In the genomic region with DNA sequence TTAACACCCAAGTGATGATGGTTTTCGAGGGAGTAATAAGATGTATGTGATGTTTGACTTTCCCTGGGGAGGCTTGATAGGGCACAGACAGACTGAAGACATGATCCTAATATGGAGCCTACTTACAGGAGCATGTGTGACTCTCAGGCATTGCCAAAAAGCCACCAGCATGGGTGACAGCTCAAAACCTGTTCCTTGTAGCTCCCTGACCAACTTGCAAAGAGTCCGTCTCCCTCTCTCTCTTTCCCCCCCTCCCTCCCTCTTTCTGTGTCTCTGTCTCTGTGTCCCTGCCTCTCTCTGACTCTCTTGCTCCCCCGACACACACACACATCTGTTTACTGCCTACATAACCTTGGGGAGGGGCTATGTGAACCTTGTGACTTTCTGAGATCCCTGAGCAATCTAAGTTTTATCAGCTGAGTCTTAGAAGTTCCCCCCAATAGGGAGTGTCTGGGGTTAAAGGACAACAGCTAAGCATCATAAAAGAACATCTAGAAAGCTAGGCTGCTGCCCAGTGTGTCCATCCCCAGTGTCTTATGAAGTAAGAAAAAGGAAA, we compare ENCODE assay signal across 35 mouse cellular contexts. TPM values are rescaled to one million over a fixed set of nuclear protein-coding genes. Genes with fewer than 3 reads are reported as not detected.
A peak's percentile ranks its signal among the peaks of the same experiment; 100 is the strongest.
DNase-seq lines count a peak whose midpoint lies in the region; ATAC-seq and TF ChIP-seq lines count a peak whose summit lies in the region.
"Had no signal": no experiment of that assay in that cellular context is flagged by ENCODE, and none has a peak within 500 bp of the region (broad histone marks: within the 10 kb centered on the region; RNA-seq: fewer than 3 reads in every experiment).

No protein-coding gene starts in this region.

- H3K27me3 ChIP-seq in liver, embryonic 11.5 days (replicated peaks; ENCODE audit: control insufficient read depth, insufficient read depth, low read length): no peaks in the 10 kb centered on the region
- no peaks in the 10 kb centered on the region for H3K27me3 ChIP-seq in intestine, embryonic 15.5 days (replicated peaks)
- no peaks in the 10 kb centered on the region for H3K27me3 ChIP-seq in liver, embryonic 13.5 days
- no peaks in the 10 kb centered on the region for H3K27me3 ChIP-seq in small intestine, adult 2 months (ENCODE audit: control insufficient read depth, insufficient read depth, low read length)
- H3K27me3 ChIP-seq: embryonic facial prominence, embryonic 13.5 days; forebrain, embryonic 13.5 days; hindbrain, embryonic 15.5 days; limb, embryonic 13.5 days; midbrain, embryonic 13.5 days had no signal

- no peak overlapping the region for H3K4me3 ChIP-seq in liver, embryonic 11.5 days (ENCODE audit: low read depth, low read length)
- H3K4me3 ChIP-seq in intestine, embryonic 15.5 days (replicated peaks): no peak overlapping the region
- peak overlapping the region; percentile 61 for H3K4me3 ChIP-seq in liver, embryonic 13.5 days (replicated peaks)
- no peak overlapping the region for H3K4me3 ChIP-seq in small intestine, adult 2 months (ENCODE audit: low read depth, low read length)
- H3K4me3 ChIP-seq: embryonic facial prominence, embryonic 13.5 days; forebrain, embryonic 13.5 days; heart, embryonic 12.5 days; hindbrain, embryonic 10.5 days; hindbrain, embryonic 15.5 days; limb, embryonic 13.5 days; midbrain, embryonic 13.5 days had no signal

- H3K4me2 ChIP-seq in liver, embryonic 11.5 days: peak overlapping the region; percentile 83
- H3K4me2 ChIP-seq in intestine, embryonic 15.5 days (replicated peaks): 0 out of 2 replicates have a peak overlapping the region, but pooled peaks have one; percentile 18
- H3K4me2 ChIP-seq in liver, embryonic 13.5 days: peak overlapping the region; percentile 80
- H3K4me2 ChIP-seq: embryonic facial prominence, embryonic 13.5 days; forebrain, embryonic 13.5 days; heart, embryonic 12.5 days; hindbrain, embryonic 15.5 days; limb, embryonic 13.5 days; midbrain, embryonic 13.5 days had no signal

- DNase-seq in liver, embryonic 11.5 days (ENCODE audit: low spot score): no peak
- no peak for DNase-seq in liver
- DNase-seq in liver, embryonic 13.5 days: no peak
- DNase-seq in B cell, adult 2 months: no peak
- DNase-seq in layer of hippocampus, adult 9-11 months: no peak
- DNase-seq in lung, postnatal 14 days: no peak
- DNase-seq: adrenal gland, adult 2 months; adrenal gland, postnatal 36 days; cerebellum, adult 18-20 months; cerebellum, postnatal 10 days; gastrocnemius, postnatal 25 days; heart, adult 11 months; heart, postnatal 14 days; kidney, postnatal 14 days; lung, adult 2 months; lung, postnatal 10 days; retina, postnatal 1 day; right cerebral cortex, postnatal 14 days; spleen, adult 18-20 months; thymus, adult 2 months; thymus, postnatal 36 days had no signal

- no peak overlapping the region for H3K9ac ChIP-seq in liver, embryonic 11.5 days (ENCODE audit: low read depth, low read length)
- no peak overlapping the region for H3K9ac ChIP-seq in intestine, embryonic 15.5 days
- H3K9ac ChIP-seq in liver, embryonic 13.5 days: peak overlapping the region; percentile 87
- H3K9ac ChIP-seq: embryonic facial prominence, embryonic 13.5 days; forebrain, embryonic 13.5 days; heart, embryonic 12.5 days; hindbrain, embryonic 15.5 days; limb, embryonic 13.5 days; midbrain, embryonic 13.5 days had no signal

- peaks cover 70% of the 10 kb centered on the region for H3K4me1 ChIP-seq in liver, embryonic 11.5 days (replicated peaks; ENCODE audit: control insufficient read depth, insufficient read depth, low read length)
- peaks cover 21% of the 10 kb centered on the region; the same call in 1 of the 2 replicates for H3K4me1 ChIP-seq in intestine, embryonic 15.5 days (replicated peaks)
- peaks cover 97% of the 10 kb centered on the region for H3K4me1 ChIP-seq in liver, embryonic 13.5 days (replicated peaks)
- H3K4me1 ChIP-seq in small intestine, adult 2 months (ENCODE audit: control insufficient read depth, insufficient read depth, insufficient read length, low read length): peaks cover 45% of the 10 kb centered on the region
- H3K4me1 ChIP-seq: hindbrain, embryonic 15.5 days; limb, embryonic 13.5 days had no signal

- no peak for TF ChIP-seq POLR2A in small intestine, adult 2 months (IDR thresholded peaks at IDR 0.05; ENCODE audit: low read depth, low read length)

- 69% methylated on average over 3 of the region's 3 CpGs for WGBS in liver, embryonic 11.5 days
- WGBS in intestine, embryonic 15.5 days: 44% methylated on average over 3 of the region's 3 CpGs
- 64% methylated on average over 3 of the region's 3 CpGs for WGBS in liver, embryonic 13.5 days (ENCODE audit: insufficient replicate concordance)
- WGBS in small intestine, adult 2 months: 38% methylated on average over 3 of the region's 3 CpGs

- ATAC-seq in liver, embryonic 11.5 days (replicated peaks; ENCODE audit: low FRiP score): no peak
- ATAC-seq in intestine, embryonic 15.5 days: peak; percentile 52
- no peak for ATAC-seq in liver, embryonic 13.5 days (ENCODE audit: low read depth)
- ATAC-seq: activated CD4-positive, CD25-positive, alpha-beta regulatory T cell, adult 4 months; forebrain, embryonic 13.5 days; inflammation-experienced regulatory T-cells, adult 6 months; midbrain, embryonic 13.5 days had no signal

- no peaks in the 10 kb centered on the region for H3K36me3 ChIP-seq in liver, embryonic 11.5 days (ENCODE audit: control insufficient read depth, insufficient read depth, low read length)
- no peaks in the 10 kb centered on the region for H3K36me3 ChIP-seq in intestine, embryonic 15.5 days
- H3K36me3 ChIP-seq in liver, embryonic 13.5 days: peaks cover 19% of the 10 kb centered on the region
- peaks cover 52% of the 10 kb centered on the region for H3K36me3 ChIP-seq in small intestine, adult 2 months (ENCODE audit: control insufficient read depth, insufficient read depth, low read length)
- H3K36me3 ChIP-seq: embryonic facial prominence, embryonic 13.5 days; heart, embryonic 12.5 days; hindbrain, embryonic 10.5 days; hindbrain, embryonic 15.5 days; limb, embryonic 13.5 days; midbrain, embryonic 13.5 days had no signal

- no peaks in the 10 kb centered on the region for H3K9me3 ChIP-seq in liver, embryonic 11.5 days (ENCODE audit: control insufficient read depth, low read length)
- H3K9me3 ChIP-seq in intestine, embryonic 15.5 days: no peaks in the 10 kb centered on the region
- H3K9me3 ChIP-seq in liver, embryonic 13.5 days (replicated peaks): no peaks in the 10 kb centered on the region
- H3K9me3 ChIP-seq: embryonic facial prominence, embryonic 13.5 days; forebrain, embryonic 13.5 days; heart, embryonic 12.5 days; hindbrain, embryonic 10.5 days; hindbrain, embryonic 15.5 days; limb, embryonic 13.5 days; midbrain, embryonic 13.5 days had no signal

- TF ChIP-seq CTCF in small intestine, adult 2 months (IDR thresholded peaks at IDR 0.05; ENCODE audit: extremely low read depth, insufficient read length, insufficient replicate concordance, low read depth, low read length): no peak

- peak overlapping the region; percentile 47; the same call in 1 of the 2 replicates for H3K27ac ChIP-seq in liver, embryonic 11.5 days (ENCODE audit: low read depth, low read length)
- peak overlapping the region; percentile 55 for H3K27ac ChIP-seq in intestine, embryonic 15.5 days
- peak overlapping the region; percentile 98 for H3K27ac ChIP-seq in liver, embryonic 13.5 days
- H3K27ac ChIP-seq in small intestine, adult 2 months (ENCODE audit: insufficient read depth, low read depth, low read length): peak overlapping the region; percentile 93
- H3K27ac ChIP-seq: embryonic facial prominence, embryonic 13.5 days; forebrain, embryonic 13.5 days; hindbrain, embryonic 10.5 days; hindbrain, embryonic 15.5 days; limb, embryonic 13.5 days; midbrain, embryonic 13.5 days had no signal

RNA-seq across cellular contexts. Expression of a gene that starts 6.9 kb away (rescaled TPM):
- polyA plus RNA-seq in liver, embryonic 11.5 days (2014; fragmentation: Nextera tagmentation; extraction: Ambion mirVana): 7.1 and 7.9 TPM in 2 replicates
- polyA plus RNA-seq in intestine, embryonic 15.5 days (2015; fragmentation: Nextera tagmentation; extraction: Ambion mirVana): 58.1 and 62.2 TPM in 2 replicates
- polyA plus RNA-seq in liver, embryonic 13.5 days (2015; fragmentation: Nextera tagmentation; extraction: Ambion mirVana): 6.2 and 8.3 TPM in 2 replicates
- 15.1 and 64.1 TPM in 2 replicates for polyA plus RNA-seq in small intestine, adult 2 months (2012; rRNA removed)

RNA-seq across cellular contexts. Expression of a gene that starts 9.6 kb away (rescaled TPM):
- polyA plus RNA-seq in liver, embryonic 11.5 days (2014; fragmentation: Nextera tagmentation; extraction: Ambion mirVana): 4.9 and 6.1 TPM in 2 replicates
- 10.8 and 11.2 TPM in 2 replicates for polyA plus RNA-seq in intestine, embryonic 15.5 days (2015; fragmentation: Nextera tagmentation; extraction: Ambion mirVana)
- polyA plus RNA-seq in liver, embryonic 13.5 days (2015; fragmentation: Nextera tagmentation; extraction: Ambion mirVana): 4.5 and 5.4 TPM in 2 replicates
- polyA plus RNA-seq in small intestine, adult 2 months (2012; rRNA removed): 4.2 and 9.6 TPM in 2 replicates

RNA-seq across cellular contexts. Expression of a gene that starts 21.5 kb away (rescaled TPM):
- polyA plus RNA-seq in liver, embryonic 11.5 days (2014; fragmentation: Nextera tagmentation; extraction: Ambion mirVana): 26.5 and 26.6 TPM in 2 replicates
- polyA plus RNA-seq in intestine, embryonic 15.5 days (2015; fragmentation: Nextera tagmentation; extraction: Ambion mirVana): 10.2 and 10.5 TPM in 2 replicates
- polyA plus RNA-seq in liver, embryonic 13.5 days (2015; fragmentation: Nextera tagmentation; extraction: Ambion mirVana): 40.8 and 47.6 TPM in 2 replicates
- 0.50 and 1.5 TPM in 2 replicates for polyA plus RNA-seq in small intestine, adult 2 months (2012; rRNA removed)

RNA-seq across cellular contexts. Expression of a gene that starts 23.0 kb away (rescaled TPM):
- polyA plus RNA-seq in liver, embryonic 11.5 days (2014; fragmentation: Nextera tagmentation; extraction: Ambion mirVana): not detected in 2 replicates
- not detected in 2 replicates for polyA plus RNA-seq in intestine, embryonic 15.5 days (2015; fragmentation: Nextera tagmentation; extraction: Ambion mirVana)
- not detected in 2 replicates for polyA plus RNA-seq in liver, embryonic 13.5 days (2015; fragmentation: Nextera tagmentation; extraction: Ambion mirVana)
- polyA plus RNA-seq in small intestine, adult 2 months (2012; rRNA removed): not detected in 2 replicates
- polyA plus RNA-seq: activated CD4-positive, CD25-positive, alpha-beta regulatory T cell, adult 4 months; adrenal gland, adult 2 months; brain, embryonic 14.5 days; embryonic facial prominence, embryonic 13.5 days; forebrain, embryonic 13.5 days; heart, embryonic 12.5 days; hindbrain, embryonic 10.5 days; hindbrain, embryonic 15.5 days; inflammation-experienced regulatory T-cells, adult 6 months; kidney, embryonic 14.5 days; limb, embryonic 13.5 days; lung, adult 2 months; neural tube, embryonic 14.5 days had no signal

Comparison
In these comparisons a context has a peak if more than half of its experiments do, and no peak if none do; other contexts are left out.
1. H3K27ac ChIP-seq: peak in every context shown above with its lines; median percentile 98 in liver, embryonic 13.5 days; 93 in small intestine, adult 2 months; 55 in intestine, embryonic 15.5 days; 47 in liver, embryonic 11.5 days.
2. H3K4me2 ChIP-seq: peak in every context shown above with its lines; median percentile 83 in liver, embryonic 11.5 days; 80 in liver, embryonic 13.5 days; 18 in intestine, embryonic 15.5 days.